Mouse (Mus musculus): ENCODE data around the gene Pstpip1.

DNA sequence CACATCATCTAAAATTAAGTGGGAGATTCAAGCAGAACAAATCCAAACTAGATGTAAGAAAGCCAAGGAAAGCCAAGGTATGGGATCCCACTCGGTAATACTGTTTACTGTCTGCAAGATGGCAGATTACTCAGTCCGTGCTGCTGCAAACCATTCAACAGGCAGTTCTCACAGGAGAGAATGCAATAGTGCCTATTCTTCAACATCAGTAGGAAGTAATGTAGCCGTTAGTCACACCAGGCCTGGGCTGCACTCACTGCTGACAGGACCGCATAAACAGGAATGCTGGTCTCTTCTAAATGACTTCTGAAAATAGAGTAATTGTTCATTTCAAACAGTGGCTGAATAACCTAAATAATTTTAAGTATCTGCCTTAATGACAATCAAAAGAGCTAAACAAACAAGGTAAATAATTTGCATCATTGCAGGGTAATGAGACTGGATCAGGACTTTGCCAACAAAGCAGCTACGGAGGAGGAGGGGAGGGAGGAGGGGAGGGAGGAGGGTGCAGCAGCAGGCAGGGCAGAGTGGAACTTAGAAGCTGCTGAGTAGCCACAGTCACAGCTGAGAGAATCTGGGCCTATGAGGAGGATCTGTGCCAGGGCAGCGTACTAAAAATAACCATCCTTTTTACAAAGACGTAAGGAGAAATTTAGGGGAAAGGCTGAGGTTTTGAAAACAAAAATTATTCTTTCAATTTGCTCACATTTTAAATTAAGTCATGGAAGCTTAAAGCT lies 62.2 kb downstream of the Pstpip1 start:
- no peak for TF ChIP-seq GATA1 (IDR thresholded peaks at IDR 0.05; ENCODE audit: borderline replicate concordance, low read length)
- no peak for TF ChIP-seq FLI1 (IDR thresholded peaks at IDR 0.05; ENCODE audit: low read length)

All from megakaryocyte, embryonic 14.5 days (primary cell).